Mouse (Mus musculus): ENCODE data around the gene Srcin1. TPM values are rescaled to one million over a fixed set of nuclear protein-coding genes. Genes with fewer than 3 reads are reported as not detected.

The Srcin1 gene
- total and polyA plus RNA-seq, 3 experiments, result 0.15 to 0.49 (median 0.25) TPM

DNA sequence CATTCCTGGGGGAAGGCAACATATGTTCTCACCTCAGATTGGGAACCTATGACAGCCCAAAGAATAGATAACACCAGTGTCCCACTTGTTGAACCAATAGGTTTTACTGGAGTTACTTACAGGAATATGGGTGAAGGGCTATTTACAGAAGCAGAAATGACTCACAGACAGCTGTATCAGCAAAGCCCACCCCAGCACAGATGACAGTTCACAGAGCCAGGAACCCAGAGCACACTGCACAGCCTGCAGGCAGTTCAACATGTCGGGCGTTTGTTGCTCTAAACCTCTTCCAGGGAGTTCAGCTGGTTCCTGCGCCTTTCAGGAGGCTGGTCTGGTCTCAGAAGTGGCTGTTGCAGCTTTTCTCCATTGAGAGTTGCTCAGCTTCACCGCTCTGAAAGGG is 39.3 kb upstream of the Srcin1 start:
- Histone ChIP-seq H3K36me3 (replicated peaks) (peaks cover 87% of the 10 kb centered on the region), H3K27me3 (ENCODE audit: insufficient read depth, low read length) (peaks cover 8% of the 10 kb centered on the region; the same call in 1 of the 2 replicates), H3K4me1 (ENCODE audit: insufficient read depth, low read depth, low read length) (peaks cover 6% of the 10 kb centered on the region), H3K9me3 (replicated peaks) (no peaks in the 10 kb centered on the region), H3K4me3 (ENCODE audit: low read depth, low read length) (no peak overlapping the region)
- TF ChIP-seq GATA2 (IDR thresholded peaks at IDR 0.05; ENCODE audit: borderline replicate concordance, low read depth, low read length) (no peak), TAL1 (conservative IDR thresholded peaks at IDR 0.05; ENCODE audit: low read depth, low read length) (no peak), GATA1 (IDR thresholded peaks at IDR 0.05; ENCODE audit: borderline replicate concordance, low read length) (no peak), POLR2AphosphoS5 (IDR thresholded peaks at IDR 0.05; ENCODE audit: insufficient replicate concordance, low read depth, low read length) (no peak), CTCF (IDR thresholded peaks at IDR 0.05; ENCODE audit: low read depth, low read length) (no peak)
- DNase-seq (ENCODE audit: low spot score), result no peak
- ATAC-seq (ENCODE audit: extremely low read depth, insufficient number of reproducible peaks, low FRiP score, poor library complexity, severe bottlenecking), result no peak

DNA sequence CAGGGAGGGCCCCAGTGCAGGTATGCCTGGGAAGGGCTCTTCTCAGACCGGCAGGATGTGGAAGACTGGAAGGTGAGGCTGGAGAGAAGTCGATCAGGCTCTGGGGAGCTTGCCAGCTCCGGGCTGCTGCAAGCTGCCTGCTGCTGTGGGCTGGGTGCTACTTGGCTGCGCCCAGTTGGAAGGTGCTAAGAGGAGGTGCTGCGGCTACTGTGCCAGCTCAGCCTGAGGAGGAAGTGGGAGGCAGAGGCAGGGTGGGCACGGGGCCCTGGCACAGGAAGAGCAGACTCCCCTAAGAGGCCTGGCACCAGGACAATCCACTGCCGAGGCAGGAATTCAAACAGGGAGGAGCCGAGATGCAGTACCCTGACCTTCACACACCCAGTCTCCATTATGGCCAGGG is 35.1 kb upstream of the Srcin1 start:
- no peak for ATAC-seq (ENCODE audit: extremely low read depth, insufficient number of reproducible peaks, low FRiP score, poor library complexity, severe bottlenecking)
- Histone ChIP-seq H3K4me3 (ENCODE audit: low read depth, low read length) (no peak overlapping the region), H3K9me3 (replicated peaks) (no peaks in the 10 kb centered on the region), H3K36me3 (replicated peaks) (peaks cover 86% of the 10 kb centered on the region), H3K4me1 (ENCODE audit: insufficient read depth, low read depth, low read length) (no peaks in the 10 kb centered on the region), H3K27me3 (ENCODE audit: insufficient read depth, low read length) (peaks cover 8% of the 10 kb centered on the region; the same call in 1 of the 2 replicates)
- no peak for DNase-seq (ENCODE audit: low spot score)
- TF ChIP-seq GATA2 (IDR thresholded peaks at IDR 0.05; ENCODE audit: borderline replicate concordance, low read depth, low read length) (no peak), TAL1 (conservative IDR thresholded peaks at IDR 0.05; ENCODE audit: low read depth, low read length) (no peak)

- TF ChIP-seq CTCF (IDR thresholded peaks at IDR 0.05; ENCODE audit: low read depth, low read length), result no peak
- TF ChIP-seq POLR2AphosphoS5 (IDR thresholded peaks at IDR 0.05; ENCODE audit: insufficient replicate concordance, low read depth, low read length), result no peak
- no peak for TF ChIP-seq TAL1 (conservative IDR thresholded peaks at IDR 0.05; ENCODE audit: low read depth, low read length)
- no peak for TF ChIP-seq GATA1 (IDR thresholded peaks at IDR 0.05; ENCODE audit: borderline replicate concordance, low read length)
- no peak for TF ChIP-seq GATA2 (IDR thresholded peaks at IDR 0.05; ENCODE audit: borderline replicate concordance, low read depth, low read length)
- ATAC-seq (ENCODE audit: extremely low read depth, insufficient number of reproducible peaks, low FRiP score, poor library complexity, severe bottlenecking), result no peak
- H3K27me3 ChIP-seq (ENCODE audit: insufficient read depth, low read length), result peaks cover 3% of the 10 kb centered on the region; the same call in 1 of the 2 replicates
- no peak for DNase-seq (ENCODE audit: low spot score)
- no peaks in the 10 kb centered on the region for H3K4me1 ChIP-seq (ENCODE audit: insufficient read depth, low read depth, low read length)
- H3K36me3 ChIP-seq (replicated peaks), result peaks cover 88% of the 10 kb centered on the region
- H3K9me3 ChIP-seq (replicated peaks), result no peaks in the 10 kb centered on the region
- no peak overlapping the region for H3K4me3 ChIP-seq (ENCODE audit: low read depth, low read length)
Observed at GRCm38 (mm10) chr11:97609743-97610142, 33.8 kb upstream of the Srcin1 start.

- Histone ChIP-seq H3K27me3 (ENCODE audit: insufficient read depth, low read length) (peaks cover 3% of the 10 kb centered on the region; the same call in 1 of the 2 replicates), H3K4me1 (ENCODE audit: insufficient read depth, low read depth, low read length) (no peaks in the 10 kb centered on the region), H3K4me3 (ENCODE audit: low read depth, low read length) (no peak overlapping the region), H3K9me3 (replicated peaks) (no peaks in the 10 kb centered on the region), H3K36me3 (replicated peaks) (peaks cover 88% of the 10 kb centered on the region)
- ATAC-seq (ENCODE audit: extremely low read depth, insufficient number of reproducible peaks, low FRiP score, poor library complexity, severe bottlenecking) (no peak), DNase-seq (ENCODE audit: low spot score) (no peak)
- TF ChIP-seq GATA2 (IDR thresholded peaks at IDR 0.05; ENCODE audit: borderline replicate concordance, low read depth, low read length) (no peak), GATA1 (IDR thresholded peaks at IDR 0.05; ENCODE audit: borderline replicate concordance, low read length) (no peak), POLR2AphosphoS5 (IDR thresholded peaks at IDR 0.05; ENCODE audit: insufficient replicate concordance, low read depth, low read length) (no peak), TAL1 (conservative IDR thresholded peaks at IDR 0.05; ENCODE audit: low read depth, low read length) (no peak), CTCF (IDR thresholded peaks at IDR 0.05; ENCODE audit: low read depth, low read length) (no peak)
Observed at GRCm38 (mm10) chr11:97608933-97609332, 32.9 kb upstream of the Srcin1 start.

DNA sequence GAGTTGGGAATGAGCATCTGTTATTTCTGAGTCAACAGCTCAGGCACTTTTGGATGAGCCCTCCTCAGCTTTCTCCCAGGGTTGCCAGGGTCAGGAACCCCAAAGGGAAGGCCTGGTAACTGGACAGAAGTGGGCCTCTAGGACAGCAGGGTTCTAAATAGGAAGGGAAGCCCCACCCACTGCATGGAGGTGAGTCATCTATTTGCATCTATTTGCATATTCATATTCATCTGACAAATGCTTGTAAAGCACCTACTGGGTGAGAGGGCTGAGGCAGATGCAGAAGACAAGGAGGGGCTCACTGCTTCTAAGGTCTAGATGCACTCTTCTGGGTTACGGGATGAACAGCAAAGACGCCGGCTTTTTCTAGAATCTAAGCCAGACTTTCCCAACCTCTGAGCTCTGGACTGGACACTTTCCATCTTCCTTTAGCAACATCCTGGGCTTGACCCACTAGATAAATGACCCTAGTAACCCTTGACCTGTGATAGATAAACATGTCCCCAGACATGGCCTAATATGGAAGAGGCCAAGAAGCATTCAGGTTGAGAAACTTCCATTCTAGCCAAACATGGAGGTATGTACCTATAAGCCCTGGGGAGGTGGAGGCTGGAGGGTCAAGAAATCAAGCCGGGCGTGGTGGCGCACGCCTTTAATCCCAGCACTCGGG is 31.2 kb upstream of the Srcin1 start:
- TF ChIP-seq TAL1 (conservative IDR thresholded peaks at IDR 0.05; ENCODE audit: low read depth, low read length) (no peak), GATA2 (IDR thresholded peaks at IDR 0.05; ENCODE audit: borderline replicate concordance, low read depth, low read length) (no peak), CTCF (IDR thresholded peaks at IDR 0.05; ENCODE audit: low read depth, low read length) (no peak), GATA1 (IDR thresholded peaks at IDR 0.05; ENCODE audit: borderline replicate concordance, low read length) (no peak), POLR2AphosphoS5 (IDR thresholded peaks at IDR 0.05; ENCODE audit: insufficient replicate concordance, low read depth, low read length) (no peak)
- peaks cover 84% of the 10 kb centered on the region for H3K36me3 ChIP-seq (replicated peaks)
- DNase-seq (ENCODE audit: low spot score) (no peak), ATAC-seq (ENCODE audit: extremely low read depth, insufficient number of reproducible peaks, low FRiP score, poor library complexity, severe bottlenecking) (no peak)
- H3K4me3 ChIP-seq (ENCODE audit: low read depth, low read length), result no peak overlapping the region
- peaks cover 7% of the 10 kb centered on the region; the same call in 1 of the 2 replicates for H3K27me3 ChIP-seq (ENCODE audit: insufficient read depth, low read length)
- peaks cover 3% of the 10 kb centered on the region; the same call in 1 of the 2 replicates for H3K4me1 ChIP-seq (ENCODE audit: insufficient read depth, low read depth, low read length)
- H3K9me3 ChIP-seq (replicated peaks), result no peaks in the 10 kb centered on the region

- DNase-seq (ENCODE audit: low spot score), result no peak
Observed at GRCm38 (mm10) chr11:97603891-97604290, 27.9 kb upstream of the Srcin1 start.

More at GRCm38 (mm10) chr11:97603891-97604290, 27.9 kb upstream of the Srcin1 start:
- ATAC-seq (ENCODE audit: extremely low read depth, insufficient number of reproducible peaks, low FRiP score, poor library complexity, severe bottlenecking), result no peak
- Histone ChIP-seq H3K36me3 (replicated peaks) (peaks cover 61% of the 10 kb centered on the region), H3K4me1 (ENCODE audit: insufficient read depth, low read depth, low read length) (peaks cover 7% of the 10 kb centered on the region; the same call in 1 of the 2 replicates), H3K4me3 (ENCODE audit: low read depth, low read length) (no peak overlapping the region), H3K9me3 (replicated peaks) (no peaks in the 10 kb centered on the region), H3K27me3 (ENCODE audit: insufficient read depth, low read length) (peaks cover 5% of the 10 kb centered on the region; the same call in 1 of the 2 replicates)
- no peak for TF ChIP-seq POLR2AphosphoS5 (IDR thresholded peaks at IDR 0.05; ENCODE audit: insufficient replicate concordance, low read depth, low read length)
- TF ChIP-seq GATA1 (IDR thresholded peaks at IDR 0.05; ENCODE audit: borderline replicate concordance, low read length), result no peak
- no peak for TF ChIP-seq TAL1 (conservative IDR thresholded peaks at IDR 0.05; ENCODE audit: low read depth, low read length)
- no peak for TF ChIP-seq CTCF (IDR thresholded peaks at IDR 0.05; ENCODE audit: low read depth, low read length)
- TF ChIP-seq GATA2 (IDR thresholded peaks at IDR 0.05; ENCODE audit: borderline replicate concordance, low read depth, low read length), result no peak
